Mouse (Mus musculus): ENCODE measurements at regions not wholly inside any gene's neighbourhood (a gene's known extent, or its start where the extent isn't known, plus 50 kb on each side); places are given as distances from the start of the nearest gene placed in this dataset.
A peak's percentile ranks its signal among the peaks of the same experiment; 100 is the strongest.

DNA sequence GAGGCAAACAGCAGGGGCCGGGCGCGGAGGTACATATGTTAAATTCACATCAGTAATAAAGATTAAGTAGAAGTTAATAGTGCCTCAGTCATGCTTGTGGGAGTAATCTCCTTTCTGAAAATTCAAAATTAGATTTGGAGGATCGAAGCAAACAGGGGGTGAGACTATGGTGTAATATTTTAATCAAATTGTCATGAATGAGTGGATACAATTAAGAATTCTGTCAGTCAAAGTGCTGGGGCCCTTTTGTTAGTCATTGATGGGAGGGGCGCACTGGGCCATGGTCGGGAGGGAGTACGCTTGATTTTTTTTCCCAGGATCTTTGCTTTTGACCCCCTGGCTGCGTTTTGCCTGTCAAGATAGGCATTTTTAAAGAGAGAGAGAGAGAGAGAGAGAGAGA, 163.2 kb downstream of the Vrk1 start:
- no peak overlapping the region for H3K4me3 ChIP-seq (replicated peaks)
- no peak overlapping the region for H3K4me2 ChIP-seq
- H3K36me3 ChIP-seq: no peaks in the 10 kb centered on the region
- peaks cover 6% of the 10 kb centered on the region; the same call in 1 of the 2 replicates for H3K4me1 ChIP-seq
- 0 out of 2 replicates have a peak, but pooled peaks cover 14% of the 10 kb centered on the region for H3K27me3 ChIP-seq (replicated peaks)
- 34% methylated on average over 8 of the region's 8 CpGs for WGBS
- ATAC-seq (ENCODE audit: insufficient read depth, low FRiP score, low read depth): no peak
- no peak overlapping the region for H3K27ac ChIP-seq
- H3K9ac ChIP-seq: no peak overlapping the region
- no peaks in the 10 kb centered on the region for H3K9me3 ChIP-seq

DNA sequence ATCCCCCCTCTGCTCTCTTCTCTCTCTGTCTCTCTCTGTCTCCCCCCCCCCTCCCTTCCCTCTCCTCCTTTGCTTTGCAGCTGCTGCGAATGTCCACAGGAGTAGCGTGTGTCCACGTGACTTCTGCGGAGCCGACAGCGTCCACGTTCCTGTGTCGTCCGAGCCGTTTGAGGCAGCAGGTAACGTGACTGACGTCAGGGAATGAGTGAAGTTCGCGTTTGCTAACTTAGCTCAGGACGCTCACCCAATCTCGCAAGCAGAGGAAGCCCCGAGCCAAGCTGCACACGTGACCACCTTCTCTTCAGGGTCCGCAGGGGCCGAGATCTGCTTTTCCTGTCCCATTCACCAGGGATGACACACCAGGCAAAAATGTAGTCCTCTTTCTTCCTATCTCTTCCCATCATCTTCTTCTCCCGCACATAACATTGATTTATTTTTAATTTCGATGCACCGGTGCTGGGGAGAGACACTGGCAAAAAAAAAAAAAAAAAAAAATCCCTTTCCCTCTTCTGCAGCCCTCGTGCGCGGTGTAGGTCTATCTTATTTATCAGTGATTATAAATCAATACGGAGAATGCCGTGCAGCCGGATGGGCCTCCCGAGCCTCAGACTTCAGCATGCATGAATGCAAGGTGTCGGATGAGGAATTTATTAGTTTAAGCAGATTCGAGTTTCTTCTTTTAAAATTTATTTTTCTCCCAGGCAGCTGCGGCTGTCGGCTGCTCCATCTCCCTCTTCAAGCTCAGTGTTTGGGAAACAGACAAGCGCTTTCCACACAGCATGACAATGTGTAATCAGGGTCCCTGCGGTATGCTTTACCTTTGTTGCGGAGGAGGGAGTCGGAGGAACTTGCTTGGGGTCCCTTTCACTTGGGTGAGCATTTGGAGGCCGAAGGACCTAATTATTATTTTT, 164.3 kb downstream of the Vrk1 start:
- H3K36me3 ChIP-seq: no peaks in the 10 kb centered on the region
- no peaks in the 10 kb centered on the region for H3K9me3 ChIP-seq
- WGBS: under 1% methylated on average over 39 of the region's 39 CpGs
- H3K4me1 ChIP-seq: peaks cover 6% of the 10 kb centered on the region; the same call in 1 of the 2 replicates
- no peak overlapping the region for H3K9ac ChIP-seq
- peak overlapping the region; percentile 92 for H3K4me2 ChIP-seq
- peak overlapping the region; percentile 44 for H3K4me3 ChIP-seq (replicated peaks)
- no peak overlapping the region for H3K27ac ChIP-seq
- 0 out of 2 replicates have a peak, but pooled peaks cover 14% of the 10 kb centered on the region for H3K27me3 ChIP-seq (replicated peaks)
- ATAC-seq (ENCODE audit: insufficient read depth, low FRiP score, low read depth): no peak

DNA sequence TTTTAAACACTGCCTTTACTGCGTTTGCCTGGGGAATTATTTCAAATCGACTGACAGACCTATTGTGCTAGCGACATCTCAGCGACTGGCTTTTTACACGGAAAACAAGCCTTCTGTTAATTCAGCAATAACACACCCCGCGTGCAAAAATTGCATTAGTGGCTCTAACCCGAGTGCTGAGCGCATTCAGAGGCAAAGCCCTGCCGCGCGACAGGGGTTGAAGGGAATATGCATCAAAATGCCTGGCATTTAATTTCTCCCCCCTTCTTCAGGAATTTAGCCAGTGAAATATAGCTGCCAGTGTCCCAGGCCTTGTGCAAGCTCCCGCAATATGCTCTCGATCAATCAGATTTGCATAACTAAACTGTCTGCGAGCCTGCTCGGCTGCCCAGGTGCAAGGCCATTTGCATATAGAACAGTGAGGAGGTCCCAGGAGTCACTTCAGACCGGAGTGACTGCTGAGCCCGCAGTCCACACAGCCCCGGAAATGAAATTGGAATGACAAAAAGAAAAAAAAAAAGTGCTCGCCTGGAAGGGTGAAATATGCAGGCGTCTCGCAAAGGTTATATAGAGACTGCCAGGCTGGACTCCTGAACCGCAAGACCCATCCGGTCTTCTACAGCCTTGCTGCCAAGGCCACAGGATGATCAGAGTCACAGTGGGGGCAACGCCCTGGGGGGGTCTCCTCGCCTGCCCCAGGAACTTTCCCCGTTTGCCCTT, 165.1 kb downstream of the Vrk1 start:
- Histone ChIP-seq H3K9ac (no peak overlapping the region), H3K9me3 (no peaks in the 10 kb centered on the region), H3K27me3 (replicated peaks) (0 out of 2 replicates have a peak, but pooled peaks cover 14% of the 10 kb centered on the region), H3K4me3 (replicated peaks) (peak overlapping the region; percentile 44), H3K4me2 (peak overlapping the region; percentile 92), H3K36me3 (no peaks in the 10 kb centered on the region), H3K27ac (no peak overlapping the region), H3K4me1 (peaks cover 6% of the 10 kb centered on the region; the same call in 1 of the 2 replicates)
- peak; percentile 54 for ATAC-seq (ENCODE audit: insufficient read depth, low FRiP score, low read depth)
- WGBS: 6% methylated on average over 27 of the region's 27 CpGs

DNA sequence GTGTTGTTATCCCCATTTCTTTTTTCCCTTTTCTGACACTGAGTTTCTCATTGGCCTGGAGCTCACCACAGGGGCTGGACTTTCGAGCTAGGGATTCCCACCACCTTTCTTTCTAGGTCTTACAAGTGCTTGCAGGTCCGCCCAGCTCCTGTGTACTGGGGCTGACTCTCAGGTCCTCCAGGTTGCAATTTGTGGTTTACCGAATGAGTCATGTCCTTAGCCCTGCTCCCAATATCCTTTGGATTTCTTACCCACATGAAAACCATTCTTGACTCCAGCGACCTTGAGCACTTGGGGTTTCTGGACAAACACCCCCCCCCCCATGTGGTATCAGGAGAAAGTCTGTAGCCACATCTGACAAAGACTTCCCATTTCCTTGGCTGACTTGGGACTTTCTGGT, 167.3 kb downstream of the Vrk1 start:
- Histone ChIP-seq H3K4me1 (peaks cover 6% of the 10 kb centered on the region; the same call in 1 of the 2 replicates), H3K27ac (no peak overlapping the region), H3K4me2 (no peak overlapping the region), H3K4me3 (replicated peaks) (no peak overlapping the region), H3K27me3 (replicated peaks) (0 out of 2 replicates have a peak, but pooled peaks cover 12% of the 10 kb centered on the region), H3K9ac (no peak overlapping the region), H3K36me3 (no peaks in the 10 kb centered on the region), H3K9me3 (no peaks in the 10 kb centered on the region)
- 61% methylated on average over 4 of the region's 4 CpGs for WGBS
- ATAC-seq (ENCODE audit: insufficient read depth, low FRiP score, low read depth): no peak

DNA sequence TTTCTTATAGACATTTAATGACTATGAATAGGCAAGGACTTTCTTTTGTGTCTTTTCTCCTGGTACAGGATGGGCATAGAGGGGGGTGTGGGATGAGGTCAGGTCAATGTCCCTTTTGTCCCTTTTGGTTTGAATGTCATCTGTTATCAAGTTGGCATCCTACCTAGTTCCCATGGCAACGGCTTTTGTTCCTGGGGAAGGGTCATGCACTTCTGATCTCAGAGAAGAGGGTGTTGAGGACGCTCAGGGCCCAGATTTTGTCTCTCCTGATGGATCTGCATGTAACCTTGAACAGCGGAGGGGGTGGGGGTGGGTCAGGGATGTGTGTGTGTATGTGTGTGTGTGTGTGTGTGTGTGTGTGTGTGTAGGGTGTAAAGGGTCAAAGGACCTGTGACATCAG, 167.8 kb downstream of the Vrk1 start:
- ATAC-seq (ENCODE audit: insufficient read depth, low FRiP score, low read depth): no peak
- H3K4me2 ChIP-seq: no peak overlapping the region
- no peak overlapping the region for H3K9ac ChIP-seq
- H3K27me3 ChIP-seq (replicated peaks): 0 out of 2 replicates have a peak, but pooled peaks cover 11% of the 10 kb centered on the region
- H3K9me3 ChIP-seq: no peaks in the 10 kb centered on the region
- H3K27ac ChIP-seq: no peak overlapping the region
- H3K4me3 ChIP-seq (replicated peaks): no peak overlapping the region
- WGBS: 61% methylated on average over 3 of the region's 3 CpGs
- H3K36me3 ChIP-seq: no peaks in the 10 kb centered on the region
- peaks cover 6% of the 10 kb centered on the region; the same call in 1 of the 2 replicates for H3K4me1 ChIP-seq

DNA sequence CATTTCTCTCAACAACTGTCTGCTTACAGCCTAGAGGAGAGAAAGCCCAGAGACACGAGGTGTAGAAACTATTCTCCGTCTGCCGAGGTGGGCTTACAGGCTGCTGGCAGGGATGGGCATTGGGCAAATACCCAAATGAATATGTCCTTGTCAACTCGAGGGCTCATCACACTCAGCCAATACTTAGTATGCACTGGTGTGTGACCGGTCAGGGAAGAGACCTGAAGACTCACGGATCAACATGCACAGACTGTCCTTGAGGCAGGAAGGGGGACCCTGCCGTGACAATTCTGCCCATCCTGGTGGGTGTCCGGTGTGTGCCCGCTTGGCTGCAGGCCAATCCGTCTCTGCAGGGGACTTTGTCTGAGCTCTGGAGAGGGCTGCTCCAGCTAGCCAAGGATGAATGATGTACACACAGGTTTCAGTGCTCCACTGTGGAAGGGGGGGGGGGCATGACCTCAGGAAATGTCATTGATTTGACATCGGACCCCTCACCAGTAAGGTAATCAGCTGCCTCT, 168.7 kb downstream of the Vrk1 start:
- H3K9me3 ChIP-seq: no peaks in the 10 kb centered on the region
- H3K36me3 ChIP-seq: no peaks in the 10 kb centered on the region
- H3K4me2 ChIP-seq: no peak overlapping the region
- no peak overlapping the region for H3K4me3 ChIP-seq (replicated peaks)
- H3K27ac ChIP-seq: no peak overlapping the region
- peaks cover 6% of the 10 kb centered on the region; the same call in 1 of the 2 replicates for H3K4me1 ChIP-seq
- WGBS: 85% methylated on average over 11 of the region's 11 CpGs
- H3K27me3 ChIP-seq (replicated peaks): 0 out of 2 replicates have a peak, but pooled peaks cover 6% of the 10 kb centered on the region
- H3K9ac ChIP-seq: no peak overlapping the region
- ATAC-seq (ENCODE audit: insufficient read depth, low FRiP score, low read depth): no peak

DNA sequence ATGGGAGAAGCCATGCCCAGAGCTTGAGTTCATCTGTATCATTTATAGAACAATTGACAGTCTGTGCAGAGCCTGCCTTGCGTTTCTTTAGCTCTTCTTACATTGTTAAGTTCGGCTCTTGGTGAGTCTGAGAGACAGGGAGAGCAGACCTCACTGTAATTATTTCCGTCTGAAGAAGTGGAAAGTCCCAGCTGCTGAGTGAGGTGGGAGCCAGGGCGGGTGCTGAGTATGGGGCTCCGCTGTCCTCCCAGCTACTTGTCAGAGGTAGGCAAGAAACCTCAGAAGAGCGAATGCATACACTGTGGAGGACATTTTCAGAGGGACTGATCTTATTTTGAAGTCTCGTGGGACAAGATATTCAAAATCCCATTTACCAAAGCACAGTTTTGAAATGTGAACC, 172.9 kb downstream of the Vrk1 start:
- Histone ChIP-seq H3K27me3 (replicated peaks) (no peaks in the 10 kb centered on the region), H3K4me1 (no peaks in the 10 kb centered on the region), H3K9ac (no peak overlapping the region), H3K36me3 (no peaks in the 10 kb centered on the region), H3K4me3 (replicated peaks) (no peak overlapping the region), H3K4me2 (no peak overlapping the region), H3K27ac (no peak overlapping the region), H3K9me3 (no peaks in the 10 kb centered on the region)
- no peak for ATAC-seq (ENCODE audit: insufficient read depth, low FRiP score, low read depth)
- WGBS: 67% methylated on average over 7 of the region's 7 CpGs

DNA sequence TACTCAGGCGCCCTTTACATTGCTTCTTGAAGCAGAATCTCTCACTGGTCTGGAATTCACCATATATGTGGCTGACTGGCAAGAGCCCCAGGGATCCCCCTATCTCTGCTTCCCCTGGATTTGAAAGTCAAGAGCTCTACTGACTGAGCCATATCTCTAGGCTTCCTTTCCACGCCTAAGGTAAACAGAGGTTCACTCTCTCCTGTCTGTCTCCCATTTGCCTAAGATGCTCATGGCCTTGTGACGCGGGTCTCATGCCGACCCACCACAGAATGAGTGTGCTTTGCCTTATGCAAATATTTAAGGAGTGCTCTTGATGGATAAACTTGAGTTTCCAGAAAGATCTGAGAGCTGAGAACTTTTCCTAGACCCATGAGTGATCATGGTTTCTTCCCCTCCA, 173.9 kb downstream of the Vrk1 start:
- H3K27me3 ChIP-seq (replicated peaks): no peaks in the 10 kb centered on the region
- no peak overlapping the region for H3K4me3 ChIP-seq (replicated peaks)
- no peaks in the 10 kb centered on the region for H3K4me1 ChIP-seq
- no peak overlapping the region for H3K27ac ChIP-seq
- ATAC-seq (ENCODE audit: insufficient read depth, low FRiP score, low read depth): no peak
- H3K9me3 ChIP-seq: no peaks in the 10 kb centered on the region
- no peak overlapping the region for H3K4me2 ChIP-seq
- H3K9ac ChIP-seq: no peak overlapping the region
- H3K36me3 ChIP-seq: no peaks in the 10 kb centered on the region
- 58% methylated on average over 5 of the region's 5 CpGs for WGBS

DNA sequence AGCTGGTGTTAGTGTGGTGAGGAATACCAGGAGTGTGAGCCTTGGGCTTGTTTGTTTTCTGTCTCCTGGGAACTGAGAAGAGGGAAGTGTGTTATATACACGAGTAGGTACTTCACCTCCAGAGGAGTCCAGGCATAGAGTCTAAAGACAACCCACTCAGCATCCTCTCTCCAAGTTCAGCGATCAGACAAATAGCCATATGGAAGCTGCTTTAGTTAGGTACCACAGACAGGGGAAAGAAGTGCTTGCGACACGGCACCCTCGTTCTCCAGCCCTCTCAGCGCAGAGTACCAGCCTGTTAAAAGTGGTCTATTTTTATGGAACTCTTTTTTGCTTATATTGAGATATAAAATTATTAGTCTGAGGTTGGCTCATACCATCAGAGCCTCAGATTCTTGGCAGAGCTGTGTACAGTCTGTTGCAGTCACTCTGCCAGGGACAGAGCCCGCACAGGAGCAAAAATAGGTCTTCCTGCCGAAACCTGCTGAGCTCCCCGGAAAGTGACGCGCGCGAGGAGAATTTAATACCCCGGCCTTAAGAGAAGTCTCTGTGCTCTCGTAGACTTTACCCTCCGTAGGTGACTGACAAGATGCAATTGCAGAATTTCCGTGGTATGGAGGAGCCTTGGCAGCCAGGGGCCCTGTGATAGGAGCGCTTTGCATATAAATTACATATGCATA, 175.5 kb downstream of the Vrk1 start:
- WGBS: 69% methylated on average over 18 of the region's 18 CpGs
- no peaks in the 10 kb centered on the region for H3K4me1 ChIP-seq
- H3K4me3 ChIP-seq (replicated peaks): no peak overlapping the region
- H3K4me2 ChIP-seq: no peak overlapping the region
- no peaks in the 10 kb centered on the region for H3K9me3 ChIP-seq
- ATAC-seq (ENCODE audit: insufficient read depth, low FRiP score, low read depth): no peak
- H3K9ac ChIP-seq: no peak overlapping the region
- H3K27me3 ChIP-seq (replicated peaks): no peaks in the 10 kb centered on the region
- no peaks in the 10 kb centered on the region for H3K36me3 ChIP-seq
- no peak overlapping the region for H3K27ac ChIP-seq

DNA sequence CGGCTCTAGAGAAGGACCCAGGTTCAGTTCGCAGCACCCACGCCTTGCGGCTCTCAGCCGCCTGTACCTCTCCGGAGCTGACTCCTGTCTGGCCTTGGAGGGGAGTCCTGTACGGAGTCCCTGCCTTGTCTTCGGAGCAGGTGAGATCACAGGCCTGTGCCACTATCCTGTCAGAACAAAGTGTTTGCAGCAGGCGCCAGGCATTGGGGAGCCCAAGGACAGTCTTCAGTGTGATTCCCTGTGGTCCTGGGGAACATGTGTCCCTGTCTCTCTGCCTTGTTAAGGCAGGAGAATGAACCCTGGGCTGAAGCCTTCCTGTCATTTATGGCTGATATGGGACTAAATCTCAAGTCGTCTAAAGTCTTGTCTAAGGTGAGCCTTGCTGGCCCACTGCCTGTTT, 176.5 kb downstream of the Vrk1 start:
- ATAC-seq (ENCODE audit: insufficient read depth, low FRiP score, low read depth): no peak
- no peak overlapping the region for H3K4me2 ChIP-seq
- no peaks in the 10 kb centered on the region for H3K4me1 ChIP-seq
- WGBS: 87% methylated on average over 10 of the region's 10 CpGs
- no peaks in the 10 kb centered on the region for H3K27me3 ChIP-seq (replicated peaks)
- H3K4me3 ChIP-seq (replicated peaks): no peak overlapping the region
- H3K9me3 ChIP-seq: no peaks in the 10 kb centered on the region
- H3K9ac ChIP-seq: no peak overlapping the region
- H3K36me3 ChIP-seq: no peaks in the 10 kb centered on the region
- no peak overlapping the region for H3K27ac ChIP-seq

DNA sequence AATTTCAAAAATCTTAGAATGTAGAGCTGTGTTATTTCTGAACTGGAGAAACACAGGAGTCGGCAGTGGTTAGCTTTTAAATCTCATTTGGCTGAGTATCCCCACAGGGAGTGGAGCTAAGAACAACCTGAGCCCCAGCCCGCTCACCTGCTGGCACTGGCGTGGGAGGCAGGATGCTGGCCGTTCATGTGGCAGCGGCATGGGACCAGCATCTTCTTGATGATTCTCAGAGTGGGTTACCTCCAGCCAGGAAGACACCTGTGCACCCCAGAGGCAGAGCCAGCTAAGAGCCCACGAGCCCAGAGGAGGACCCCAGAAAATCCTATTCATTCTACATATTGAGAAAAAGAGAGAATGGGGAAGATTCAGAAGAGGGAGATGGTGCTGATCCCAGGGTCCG, 181.7 kb downstream of the Vrk1 start:
- no peaks in the 10 kb centered on the region for H3K36me3 ChIP-seq
- H3K9me3 ChIP-seq: no peaks in the 10 kb centered on the region
- no peak overlapping the region for H3K9ac ChIP-seq
- no peaks in the 10 kb centered on the region for H3K27me3 ChIP-seq (replicated peaks)
- 78% methylated on average over 7 of the region's 7 CpGs for WGBS
- ATAC-seq (ENCODE audit: insufficient read depth, low FRiP score, low read depth): no peak
- H3K27ac ChIP-seq: no peak overlapping the region
- H3K4me3 ChIP-seq (replicated peaks): no peak overlapping the region
- no peak overlapping the region for H3K4me2 ChIP-seq
- H3K4me1 ChIP-seq: no peaks in the 10 kb centered on the region
